Mouse (Mus musculus) liver, embryonic 12.5 days (tissue): Measurements from ENCODE around the gene Cdh6. TPM values are rescaled to one million over a fixed set of nuclear protein-coding genes. Genes with fewer than 3 reads are reported as not detected.

ENCODE experiments used
- ATAC-seq: fragments of 200-750 bp; cut with Nextera tagmentation; 2 replicates; pipeline ENCODE4 v1.8.0; 2017; ENCODE audit warnings: moderate number of reproducible peaks, mild to moderate bottlenecking, moderate library complexity
- H3K27ac ChIP-seq: fragments of 300-500 bp; sonication (generic); 2 replicates; pipeline ENCODE4 v1.5.1; 2016; ENCODE audit warnings: mild to moderate bottlenecking
- H3K27me3 ChIP-seq: fragments of 300-500 bp; sonication (generic); replicated peaks from 2 replicates; pipeline ENCODE4 v1.6.1; 2016; ENCODE audit warnings: mild to moderate bottlenecking, moderate library complexity
- H3K36me3 ChIP-seq: fragments of 300-500 bp; sonication (generic); 2 replicates; pipeline ENCODE4 v1.6.1; 2016; ENCODE audit warnings: mild to moderate bottlenecking, moderate library complexity
- H3K4me1 ChIP-seq: fragments of 300-500 bp; sonication (generic); 2 replicates; pipeline ENCODE4 v1.6.1; 2016
- H3K4me2 ChIP-seq: fragments of 300-500 bp; sonication (generic); 2 replicates; pipeline ENCODE4 v1.6.1; 2016; ENCODE audit warnings: mild to moderate bottlenecking, moderate library complexity
- H3K4me3 ChIP-seq: fragments of 300-500 bp; sonication (generic); 2 replicates; pipeline ENCODE4 v1.5.1; 2016; ENCODE audit warnings: mild to moderate bottlenecking, moderate library complexity
- H3K9ac ChIP-seq: fragments of 300-500 bp; sonication (generic); 2 replicates; pipeline ENCODE4 v1.6.1; 2016; ENCODE audit warnings: mild to moderate bottlenecking, moderate library complexity
- H3K9me3 ChIP-seq: fragments of 300-500 bp; sonication (generic); replicated peaks from 2 replicates; pipeline ENCODE4 v1.6.1; 2016; ENCODE audit warnings: mild to moderate bottlenecking, moderate library complexity
- WGBS: fragments of 180-500 bp; shearing (Covaris S2); methylation state at CpG from one replicate; pipeline ENCODE4 v1.1.7; 2016; ENCODE audit not compliant: insufficient replicate concordance; 5-methylcytosine and 5-hydroxymethylcytosine counted together
- polyA plus RNA-seq: library from polyadenylated mRNA; unstranded; fragments of >200 nt; fragmentation: Nextera tagmentation; extraction: Ambion mirVana; gene quantifications from 2 replicates; pipeline ENCODE4 v1.2.1, GENCODE M21; 2016

Cdh6 gene
- polyA plus RNA-seq, 1 experiment from 2014 or later = 0.29 TPM

DNA sequence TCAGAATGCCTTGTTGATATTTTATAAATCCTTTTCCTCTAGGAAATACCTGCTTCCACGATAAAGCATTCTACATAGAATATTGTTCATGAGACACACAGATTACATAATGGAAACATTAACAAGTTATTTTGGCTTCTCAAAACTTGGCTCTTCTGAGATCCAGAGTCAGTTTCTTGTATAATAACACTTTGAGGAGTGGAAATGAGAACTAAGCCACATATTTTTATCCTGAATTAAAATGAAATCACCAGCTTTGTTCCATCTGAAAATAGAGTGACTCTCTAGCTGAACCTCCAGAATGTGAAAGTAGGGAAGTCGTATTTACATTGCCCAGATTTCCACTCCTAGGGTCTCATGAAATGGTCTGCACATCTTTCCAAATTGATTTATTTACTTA, 142.8 kb downstream of the Cdh6 start:
- no peaks in the 10 kb centered on the region for H3K27me3 ChIP-seq
- ATAC-seq = no peak
- no peak overlapping the region for H3K27ac ChIP-seq
- H3K4me1 ChIP-seq = no peaks in the 10 kb centered on the region
- H3K4me2 ChIP-seq = no peak overlapping the region
- H3K9ac ChIP-seq = no peak overlapping the region
- no peak overlapping the region for H3K4me3 ChIP-seq
- H3K36me3 ChIP-seq = no peaks in the 10 kb centered on the region
- no peaks in the 10 kb centered on the region for H3K9me3 ChIP-seq
- 66% methylated on average over 2 of the region's 2 CpGs for WGBS

GRCm38 (mm10) chr15:13027513-13027912, 146.0 kb downstream of the Cdh6 start:
- H3K4me1 ChIP-seq = no peaks in the 10 kb centered on the region
- no peak overlapping the region for H3K9ac ChIP-seq
- no peaks in the 10 kb centered on the region for H3K36me3 ChIP-seq
- no peak overlapping the region for H3K27ac ChIP-seq
- H3K4me3 ChIP-seq = no peak overlapping the region
- no peak for ATAC-seq
- WGBS = 37% methylated on average over 5 of the region's 5 CpGs
- H3K9me3 ChIP-seq = no peaks in the 10 kb centered on the region
- no peak overlapping the region for H3K4me2 ChIP-seq
- no peaks in the 10 kb centered on the region for H3K27me3 ChIP-seq

GRCm38 (mm10) chr15:13016756-13017357, 156.6 kb downstream of the Cdh6 start:
- 63% methylated on average over 2 of the region's 2 CpGs for WGBS
- H3K27ac ChIP-seq = no peak overlapping the region

GRCm38 (mm10) chr15:13008803-13009202, 164.7 kb downstream of the Cdh6 start:
- Histone ChIP-seq H3K9ac (no peak overlapping the region), H3K27ac (no peak overlapping the region)
- 61% methylated on average over 4 of the region's 4 CpGs for WGBS

More at GRCm38 (mm10) chr15:13016756-13017357, 156.6 kb downstream of the Cdh6 start:
- H3K9me3 ChIP-seq = no peaks in the 10 kb centered on the region
- no peaks in the 10 kb centered on the region for H3K27me3 ChIP-seq
- ATAC-seq = no peak
- no peaks in the 10 kb centered on the region for H3K36me3 ChIP-seq
- no peaks in the 10 kb centered on the region for H3K4me1 ChIP-seq
- no peak overlapping the region for H3K4me3 ChIP-seq
- no peak overlapping the region for H3K9ac ChIP-seq
- no peak overlapping the region for H3K4me2 ChIP-seq

DNA sequence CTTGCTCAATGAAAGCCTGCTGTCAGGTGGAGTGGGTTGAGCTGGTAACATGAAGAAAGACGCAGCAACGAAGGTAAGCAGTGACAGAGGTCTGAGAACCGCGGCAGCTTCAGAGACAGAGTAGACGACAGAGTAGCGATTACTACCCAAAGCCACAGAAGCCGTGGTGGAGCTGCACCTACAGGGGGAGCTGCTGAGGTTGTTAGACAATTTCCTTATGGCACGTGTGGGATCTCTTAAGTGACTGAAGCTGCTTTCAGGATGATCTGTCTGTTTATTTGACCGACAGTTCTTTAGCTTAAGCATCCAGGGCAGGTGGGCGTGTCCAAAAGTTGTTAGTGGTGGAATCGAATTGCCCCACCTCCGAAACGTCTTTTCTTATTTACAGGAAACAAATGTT, 167.5 kb downstream of the Cdh6 start:
- Histone ChIP-seq H3K4me3 (no peak overlapping the region), H3K4me1 (no peaks in the 10 kb centered on the region), H3K27ac (no peak overlapping the region), H3K4me2 (no peak overlapping the region), H3K27me3 (no peaks in the 10 kb centered on the region), H3K36me3 (no peaks in the 10 kb centered on the region), H3K9me3 (no peaks in the 10 kb centered on the region), H3K9ac (no peak overlapping the region)
- ATAC-seq = no peak
- 63% methylated on average over 13 of the region's 13 CpGs for WGBS

More at GRCm38 (mm10) chr15:13008803-13009202, 164.7 kb downstream of the Cdh6 start:
- H3K4me1 ChIP-seq = no peaks in the 10 kb centered on the region
- H3K27me3 ChIP-seq = no peaks in the 10 kb centered on the region
- ATAC-seq = no peak
- H3K4me2 ChIP-seq = no peak overlapping the region
- H3K9me3 ChIP-seq = no peaks in the 10 kb centered on the region
- no peaks in the 10 kb centered on the region for H3K36me3 ChIP-seq
- no peak overlapping the region for H3K4me3 ChIP-seq

DNA sequence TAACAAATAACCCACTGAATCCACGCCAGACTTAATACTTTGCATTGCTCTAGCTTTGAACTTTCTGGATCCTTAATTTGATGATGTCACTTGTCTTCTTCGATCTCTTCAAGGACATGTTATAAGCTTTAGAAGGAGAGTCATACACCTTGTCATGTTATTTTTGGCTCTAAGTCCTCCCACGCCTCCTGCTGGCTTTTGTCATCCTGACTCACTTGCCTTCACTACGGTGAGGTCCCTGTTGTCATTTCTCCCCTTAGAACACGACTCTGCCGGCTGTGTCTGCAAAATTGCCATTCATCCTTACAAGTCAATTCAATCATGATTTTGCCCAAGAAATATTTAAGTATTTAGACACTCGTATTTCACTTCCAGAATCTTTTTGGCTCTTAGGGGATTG, 171.9 kb downstream of the Cdh6 start:
- H3K27ac ChIP-seq = no peak overlapping the region
- WGBS = 61% methylated on average over 7 of the region's 7 CpGs
- H3K9me3 ChIP-seq = 0 out of 2 replicates have a peak, but pooled peaks cover 5% of the 10 kb centered on the region
- H3K4me1 ChIP-seq = no peaks in the 10 kb centered on the region
- no peak overlapping the region for H3K4me2 ChIP-seq
- H3K27me3 ChIP-seq = no peaks in the 10 kb centered on the region
- H3K4me3 ChIP-seq = no peak overlapping the region
- ATAC-seq = no peak
- H3K36me3 ChIP-seq = no peaks in the 10 kb centered on the region
- H3K9ac ChIP-seq = no peak overlapping the region

DNA sequence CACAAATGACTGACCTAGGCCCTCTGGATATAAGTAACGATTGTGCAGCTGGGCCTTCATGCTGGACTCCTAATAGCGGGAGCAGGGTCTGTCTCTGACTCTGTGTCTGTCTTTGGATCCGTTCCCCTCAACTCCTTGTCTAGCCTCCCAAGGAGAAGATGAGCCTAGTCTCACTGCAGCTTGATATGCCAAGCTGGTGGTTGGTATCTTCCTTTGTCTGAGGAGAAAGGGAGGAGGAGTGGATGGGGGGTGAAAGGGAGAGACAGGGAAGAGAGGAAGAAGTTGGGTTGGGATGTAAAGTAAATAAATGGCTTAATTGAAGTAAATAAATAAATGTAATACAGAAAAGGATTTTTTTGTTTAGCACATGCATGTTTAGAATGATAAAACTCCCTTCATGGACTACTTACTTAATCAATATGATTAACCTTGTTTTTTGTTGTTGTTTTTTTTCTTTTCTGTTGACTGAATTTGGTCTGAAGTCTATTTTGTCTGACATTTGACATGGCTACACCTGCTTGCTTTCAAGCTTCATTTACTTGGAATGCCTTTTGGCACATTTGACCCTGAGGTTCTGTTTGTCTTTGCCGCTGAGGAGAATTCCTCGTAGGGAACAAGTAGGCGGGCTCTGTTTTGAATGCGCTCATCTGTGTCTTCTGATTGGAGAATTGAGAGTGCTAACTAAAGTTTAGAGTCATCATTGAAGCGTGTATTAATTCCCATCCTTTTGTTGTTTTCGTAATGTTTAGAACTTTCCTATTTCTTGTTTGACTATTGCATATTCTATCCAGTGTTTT, 178.7 kb downstream of the Cdh6 start:
- no peak for ATAC-seq
- H3K36me3 ChIP-seq = no peaks in the 10 kb centered on the region
- WGBS = 72% methylated on average over 9 of the region's 9 CpGs

More for the DNA sequence above, 178.7 kb downstream of the Cdh6 start:
- H3K9ac ChIP-seq = no peak overlapping the region
- H3K4me2 ChIP-seq = no peak overlapping the region
- H3K9me3 ChIP-seq = 0 out of 2 replicates have a peak, but pooled peaks cover 7% of the 10 kb centered on the region
- H3K27me3 ChIP-seq = no peaks in the 10 kb centered on the region
- H3K4me1 ChIP-seq = no peaks in the 10 kb centered on the region
- no peak overlapping the region for H3K27ac ChIP-seq
- no peak overlapping the region for H3K4me3 ChIP-seq
